Mouse (Mus musculus) macrophage (primary cell): ENCODE results near the gene Nebl. TPM values are rescaled to one million over a fixed set of nuclear protein-coding genes. Genes with fewer than 3 reads are reported as not detected.
"Not testable (repeated sequence)": the region's sequence is repeated elsewhere in the genome, so short reads cannot be mapped to it uniquely, and the experiment has no call there.

Source experiments
- H3K27ac ChIP-seq: fragments of 350-480 bp; formaldehyde crosslinking; 2 replicates; pipeline ENCODE4 v1.9.0; 2021
- H3K36me3 ChIP-seq: fragments of 350-480 bp; formaldehyde crosslinking; 2 replicates; pipeline ENCODE4 v1.9.0; 2021; ENCODE audit errors: inconsistent target
- H3K4me3 ChIP-seq: fragments of 350-480 bp; formaldehyde crosslinking; 2 replicates; pipeline ENCODE4 v1.9.0; 2021; ENCODE audit errors: inconsistent target
- H3K79me2 ChIP-seq: fragments of 350-480 bp; formaldehyde crosslinking; 2 replicates; pipeline ENCODE4 v1.9.0; 2021; ENCODE audit errors: inconsistent target
- WGBS: methylation state at CpG from one replicate; pipeline ENCODE4 v1.1.7; 2026; ENCODE audit warnings: inconsistent platforms; ENCODE audit not compliant: missing documents; 5-methylcytosine and 5-hydroxymethylcytosine counted together
- polyA plus RNA-seq: library from polyadenylated mRNA; stranded (reverse); fragments of 250-400 nt; gene quantifications from 3 replicates; pipeline ENCODE4 v1.2.4, GENCODE M21; 2018; ENCODE audit warnings: inconsistent platforms

The Nebl gene
- polyA plus RNA-seq, 1 experiment from 2014 or later = not detected

GRCm38 (mm10) chr2:17297496-17297895, 433.8 kb downstream of the Nebl start:
- Histone ChIP-seq H3K27ac (no peak overlapping the region), H3K36me3 (no peaks in the 10 kb centered on the region), H3K4me3 (no peak overlapping the region), H3K79me2 (no peaks in the 10 kb centered on the region)
- 0% methylated on average over 1 of the region's 1 CpGs for WGBS

DNA sequence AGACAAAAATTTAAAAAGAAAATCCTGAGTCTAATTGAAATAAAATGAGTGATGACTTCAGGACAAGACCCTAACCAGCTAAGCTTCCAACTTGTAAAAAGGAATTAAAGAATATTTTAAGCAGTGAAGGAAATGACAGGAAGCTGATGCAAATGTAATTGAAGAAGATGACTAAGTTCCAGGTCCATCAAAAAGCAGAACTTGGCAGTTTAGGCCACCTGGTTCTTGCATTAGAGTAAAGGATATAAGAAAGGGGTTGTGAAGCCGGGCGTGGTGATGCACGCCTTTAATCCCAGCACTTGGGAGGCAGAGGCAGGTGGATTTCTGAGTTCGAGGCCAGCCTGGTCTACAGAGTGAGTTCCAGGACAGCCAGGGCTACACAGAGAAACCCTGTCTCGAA, 436.0 kb downstream of the Nebl start:
- no CpG with 5 or more reads among the region's 5 CpGs for WGBS
- not testable (repeated sequence) for H3K27ac ChIP-seq, H3K4me3 ChIP-seq, H3K79me2 ChIP-seq, H3K36me3 ChIP-seq
